Mouse (Mus musculus) E14TG2a.4 (cell line): ENCODE data around the gene Noto.

Experiments
- H3K27me3 ChIP-seq: 2 replicates; pipeline ENCODE4 v1.6.1; 2014; ENCODE audit warnings: low read length, control low read depth; ENCODE audit not compliant: insufficient read depth
- H3K36me3 ChIP-seq: 2 replicates; pipeline ENCODE4 v1.6.1; 2014; ENCODE audit warnings: low read length, control low read depth; ENCODE audit not compliant: insufficient read depth
- H3K4me1 ChIP-seq: replicated peaks from 2 replicates; pipeline ENCODE4 v1.6.1; 2014; ENCODE audit warnings: low read depth, low read length, control low read depth
- H3K4me3 ChIP-seq: replicated peaks from 2 replicates; pipeline ENCODE4 v1.5.1; 2014; ENCODE audit warnings: mild to moderate bottlenecking, low read length
- H3K9me3 ChIP-seq: 2 replicates; pipeline ENCODE4 v1.6.1; 2014; ENCODE audit warnings: low read length, control low read depth
- CTCF ChIP-seq: conservative IDR thresholded peaks from 2 replicates; pipeline ENCODE4 v1.5.1; 2014; ENCODE audit warnings: low read length
- NANOG ChIP-seq: IDR thresholded peaks from 2 replicates; pipeline ENCODE4 v1.6.1; 2014; ENCODE audit warnings: borderline replicate concordance, low read length, mixed read lengths
- POU5F1 ChIP-seq: IDR thresholded peaks from 2 replicates; pipeline ENCODE4 v1.6.1; 2014; ENCODE audit warnings: low read length, borderline replicate concordance

The Noto gene

DNA sequence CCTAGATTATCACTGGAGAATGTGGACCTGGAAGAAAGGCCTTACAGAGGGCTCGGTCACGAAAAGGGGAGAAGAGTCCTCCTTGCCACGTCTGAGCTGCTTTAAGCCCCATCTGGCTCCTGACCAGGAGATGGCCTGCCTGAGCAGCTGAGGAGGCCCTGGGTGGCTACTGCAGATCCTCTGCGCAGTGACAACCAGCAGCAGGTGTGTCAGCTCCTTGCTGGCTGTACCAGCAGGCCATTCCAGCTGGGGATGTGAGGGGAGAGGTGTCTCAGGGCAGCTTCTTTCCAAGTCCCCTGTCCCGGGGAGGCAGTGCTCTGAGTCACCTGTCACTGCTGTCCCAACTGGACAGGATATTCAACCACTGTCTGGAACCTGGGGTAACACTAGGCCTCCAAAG lies 48.9 kb downstream of the Noto start:
- Histone ChIP-seq H3K4me1 (peaks cover 45% of the 10 kb centered on the region), H3K27me3 (peaks cover 3% of the 10 kb centered on the region; the same call in 1 of the 2 replicates), H3K4me3 (no peak overlapping the region), H3K9me3 (no peaks in the 10 kb centered on the region), H3K36me3 (peaks cover 26% of the 10 kb centered on the region)
- TF ChIP-seq POU5F1 (no peak), NANOG (no peak), CTCF (no peak)

DNA sequence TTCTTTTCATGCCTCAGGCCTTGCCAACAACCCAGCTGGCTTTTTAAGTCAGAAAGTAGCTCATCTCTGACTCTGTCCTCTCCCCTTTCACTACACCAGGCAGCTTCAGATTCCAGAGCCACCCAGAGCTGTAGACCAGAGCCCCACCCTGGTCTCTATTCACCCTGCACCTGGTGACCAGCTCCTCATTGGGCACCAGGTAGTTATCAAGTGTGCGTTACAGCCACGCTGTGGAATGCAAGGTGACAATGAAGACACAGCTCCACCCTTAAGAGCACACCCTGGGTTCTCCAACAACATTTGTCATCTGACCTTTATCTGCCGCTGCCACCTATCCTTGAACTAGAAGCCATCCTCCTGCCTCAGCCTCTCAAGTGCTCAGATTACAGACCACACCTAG lies 51.9 kb downstream of the Noto start:
- Histone ChIP-seq H3K27me3 (peaks cover 32% of the 10 kb centered on the region), H3K9me3 (no peaks in the 10 kb centered on the region), H3K4me1 (peaks cover 55% of the 10 kb centered on the region), H3K4me3 (no peak overlapping the region), H3K36me3 (no peaks in the 10 kb centered on the region)
- TF ChIP-seq NANOG (no peak), CTCF (no peak), POU5F1 (no peak)

DNA sequence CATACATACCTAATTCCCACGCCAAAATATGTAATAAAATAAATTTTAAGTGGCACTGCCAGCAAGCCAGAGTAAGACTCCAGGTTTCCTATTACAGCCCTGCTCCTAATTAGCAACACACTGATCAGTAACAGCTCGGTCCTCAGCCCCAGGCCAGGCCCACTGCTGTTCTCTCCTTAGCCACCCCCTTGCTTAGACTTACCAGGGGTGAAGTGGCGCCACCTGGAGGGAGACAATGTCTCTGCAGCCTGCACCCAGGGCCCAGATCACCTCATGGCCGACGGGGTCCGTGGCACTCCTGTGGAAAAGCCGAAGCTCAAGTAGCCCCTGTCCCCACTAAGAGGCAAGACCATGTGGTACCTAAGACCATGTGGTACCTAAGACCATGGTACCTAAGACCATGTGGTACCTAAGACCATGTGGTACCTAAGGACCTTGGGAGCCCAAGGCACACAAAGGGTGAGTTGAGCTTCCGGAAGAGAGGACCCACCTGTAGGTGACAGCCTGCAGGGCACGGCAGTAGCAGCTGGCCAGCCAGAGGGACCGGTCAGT lies 53.8 kb downstream of the Noto start:
- no peaks in the 10 kb centered on the region for H3K9me3 ChIP-seq
- TF ChIP-seq CTCF (peak; percentile 93), POU5F1 (no peak)
- no peaks in the 10 kb centered on the region for H3K36me3 ChIP-seq
- peaks cover 48% of the 10 kb centered on the region for H3K27me3 ChIP-seq
- H3K4me3 ChIP-seq, result peak overlapping the region; percentile 50; the same call in 1 of the 2 replicates
- peaks cover 55% of the 10 kb centered on the region for H3K4me1 ChIP-seq

DNA sequence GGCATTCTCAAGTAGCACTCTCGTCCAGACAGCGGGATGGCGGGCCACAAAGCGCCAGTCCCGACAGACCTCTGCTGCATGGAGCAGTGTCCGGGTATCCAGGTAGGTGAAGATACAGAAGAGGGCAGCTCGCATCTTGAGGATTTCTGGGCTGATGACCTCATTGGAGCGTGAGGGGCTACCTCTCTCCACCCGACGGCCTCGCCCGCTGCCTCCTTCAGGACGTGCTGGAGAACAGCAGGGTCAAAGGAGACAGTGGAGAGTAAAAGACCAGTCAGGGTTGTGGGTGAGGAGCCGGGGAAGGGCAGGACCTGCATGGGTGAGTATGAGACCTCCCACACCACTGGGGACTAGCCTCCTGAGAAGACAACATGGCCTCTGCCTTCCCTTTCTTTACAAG lies 54.7 kb downstream of the Noto start:
- H3K9me3 ChIP-seq, result no peaks in the 10 kb centered on the region
- peak overlapping the region; percentile 50 for H3K4me3 ChIP-seq
- TF ChIP-seq CTCF (no peak), NANOG (no peak), POU5F1 (no peak)
- no peaks in the 10 kb centered on the region for H3K36me3 ChIP-seq
- H3K4me1 ChIP-seq, result peaks cover 49% of the 10 kb centered on the region
- peaks cover 56% of the 10 kb centered on the region for H3K27me3 ChIP-seq
